Mouse (Mus musculus) splenic B cell, adult 2 months (primary cell): ENCODE measurements around the gene Abca13.
A peak's percentile ranks its signal among the peaks of the same experiment; 100 is the strongest.

Experiments
- DNase-seq: peaks from one replicate; pipeline ENCODE4 v3.0.0-alpha.2; 2011; ENCODE audit warnings: low read depth, low spot score
- H3K27me3 ChIP-seq: 2 replicates; pipeline ENCODE4 v1.6.1; 2012; ENCODE audit warnings: mild to moderate bottlenecking, low read length, moderate library complexity, mixed read lengths; ENCODE audit not compliant: control insufficient read depth, poor library complexity, insufficient read depth, severe bottlenecking
- H3K36me3 ChIP-seq: 2 replicates; pipeline ENCODE4 v1.6.1; 2012; ENCODE audit warnings: mild to moderate bottlenecking, low read length, moderate library complexity, mixed read lengths; ENCODE audit not compliant: control insufficient read depth, poor library complexity, insufficient read depth, severe bottlenecking

Gene Abca13

GRCm38 (mm10) chr11:9533658-9534202 lies 342.0 kb downstream of the Abca13 start:
- Histone ChIP-seq H3K27me3 (no peaks in the 10 kb centered on the region), H3K36me3 (no peaks in the 10 kb centered on the region)
- DNase-seq = no peak

GRCm38 (mm10) chr11:9536811-9537210 lies 345.1 kb downstream of the Abca13 start:
- DNase-seq = no peak
- H3K27me3 ChIP-seq = no peaks in the 10 kb centered on the region

GRCm38 (mm10) chr11:9538328-9538727 lies 346.6 kb downstream of the Abca13 start:
- no peaks in the 10 kb centered on the region for H3K27me3 ChIP-seq
- DNase-seq = no peak
- no peaks in the 10 kb centered on the region for H3K36me3 ChIP-seq

More at GRCm38 (mm10) chr11:9536811-9537210, 345.1 kb downstream of the Abca13 start:
- H3K36me3 ChIP-seq = no peaks in the 10 kb centered on the region

GRCm38 (mm10) chr11:9560026-9560425 lies 368.3 kb downstream of the Abca13 start:
- no peak for DNase-seq
- Histone ChIP-seq H3K27me3 (no peaks in the 10 kb centered on the region), H3K36me3 (no peaks in the 10 kb centered on the region)

- Histone ChIP-seq H3K36me3 (no peaks in the 10 kb centered on the region), H3K27me3 (no peaks in the 10 kb centered on the region)
- DNase-seq = no peak
These were observed 376.6 kb downstream of the Abca13 start for GRCm38 (mm10) chr11:9568302-9568701.

GRCm38 (mm10) chr11:9570319-9570718 lies 378.6 kb downstream of the Abca13 start:
- DNase-seq = no peak
- Histone ChIP-seq H3K27me3 (no peaks in the 10 kb centered on the region), H3K36me3 (no peaks in the 10 kb centered on the region)

- Histone ChIP-seq H3K27me3 (no peaks in the 10 kb centered on the region), H3K36me3 (no peaks in the 10 kb centered on the region)
- DNase-seq = no peak
These were observed 383.2 kb downstream of the Abca13 start for GRCm38 (mm10) chr11:9574894-9575293.

GRCm38 (mm10) chr11:9591757-9592316 lies 400.1 kb downstream of the Abca13 start:
- no peaks in the 10 kb centered on the region for H3K27me3 ChIP-seq
- H3K36me3 ChIP-seq = no peaks in the 10 kb centered on the region
- DNase-seq = no peak

GRCm38 (mm10) chr11:9597299-9597698 lies 405.6 kb downstream of the Abca13 start:
- no peak for DNase-seq

GRCm38 (mm10) chr11:9601096-9601495 lies 409.4 kb downstream of the Abca13 start:
- DNase-seq = no peak
- Histone ChIP-seq H3K27me3 (no peaks in the 10 kb centered on the region), H3K36me3 (no peaks in the 10 kb centered on the region)

More at GRCm38 (mm10) chr11:9597299-9597698, 405.6 kb downstream of the Abca13 start:
- Histone ChIP-seq H3K27me3 (no peaks in the 10 kb centered on the region), H3K36me3 (no peaks in the 10 kb centered on the region)

- Histone ChIP-seq H3K36me3 (no peaks in the 10 kb centered on the region), H3K27me3 (no peaks in the 10 kb centered on the region)
- peak; percentile 5 for DNase-seq
These were observed 410.4 kb downstream of the Abca13 start for GRCm38 (mm10) chr11:9602137-9602536.

- H3K27me3 ChIP-seq = no peaks in the 10 kb centered on the region
- no peak for DNase-seq
- H3K36me3 ChIP-seq = no peaks in the 10 kb centered on the region
These were observed 416.5 kb downstream of the Abca13 start for GRCm38 (mm10) chr11:9608249-9608648.

GRCm38 (mm10) chr11:9609075-9609474 lies 417.3 kb downstream of the Abca13 start:
- DNase-seq = no peak
- H3K36me3 ChIP-seq = no peaks in the 10 kb centered on the region
- H3K27me3 ChIP-seq = no peaks in the 10 kb centered on the region

GRCm38 (mm10) chr11:9616133-9616532 lies 424.4 kb downstream of the Abca13 start:
- no peak for DNase-seq
- Histone ChIP-seq H3K27me3 (no peaks in the 10 kb centered on the region), H3K36me3 (no peaks in the 10 kb centered on the region)

GRCm38 (mm10) chr11:9616665-9617064 lies 424.9 kb downstream of the Abca13 start:
- DNase-seq = no peak
- no peaks in the 10 kb centered on the region for H3K36me3 ChIP-seq
- no peaks in the 10 kb centered on the region for H3K27me3 ChIP-seq

GRCm38 (mm10) chr11:9619986-9620385 lies 428.2 kb downstream of the Abca13 start:
- no peaks in the 10 kb centered on the region for H3K27me3 ChIP-seq
- DNase-seq = no peak
- H3K36me3 ChIP-seq = no peaks in the 10 kb centered on the region
